Mouse (Mus musculus) limb, embryonic 15.5 days (tissue): ENCODE data around the gene Rbms1. TPM values are rescaled to one million over a fixed set of nuclear protein-coding genes. Genes with fewer than 3 reads are reported as not detected.
"Not testable (repeated sequence)": the region's sequence is repeated elsewhere in the genome, so short reads cannot be mapped to it uniquely, and the experiment has no call there.

Source experiments
- ATAC-seq: fragments of 200-750 bp; cut with Nextera tagmentation; 2 replicates; pipeline ENCODE4 v1.8.0; 2017; ENCODE audit warnings: low read depth, moderate TSS enrichment; ENCODE audit not compliant: insufficient number of reproducible peaks, low FRiP score, low TSS enrichment
- H3K27ac ChIP-seq: fragments of 300-500 bp; sonication (generic); 2 replicates; pipeline ENCODE4 v1.5.1; 2015; ENCODE audit warnings: moderate library complexity, mild to moderate bottlenecking, inconsistent platforms
- H3K27me3 ChIP-seq: fragments of 300-500 bp; sonication (generic); 2 replicates; pipeline ENCODE4 v1.6.1; 2015; ENCODE audit warnings: inconsistent platforms
- H3K36me3 ChIP-seq: fragments of 300-500 bp; sonication (generic); 2 replicates; pipeline ENCODE4 v1.6.1; 2015; ENCODE audit warnings: inconsistent platforms
- H3K4me1 ChIP-seq: fragments of 300-500 bp; sonication (generic); 2 replicates; pipeline ENCODE4 v1.6.1; 2015; ENCODE audit warnings: inconsistent platforms
- H3K4me2 ChIP-seq: fragments of 300-500 bp; sonication (generic); 2 replicates; pipeline ENCODE4 v1.6.1; 2015; ENCODE audit warnings: mild to moderate bottlenecking, inconsistent platforms
- H3K4me3 ChIP-seq: fragments of 300-500 bp; sonication (generic); 2 replicates; pipeline ENCODE4 v1.5.1; 2015; ENCODE audit warnings: mild to moderate bottlenecking, inconsistent platforms
- H3K9ac ChIP-seq: fragments of 300-500 bp; sonication (generic); 2 replicates; pipeline ENCODE4 v1.6.1; 2015; ENCODE audit warnings: inconsistent platforms
- H3K9me3 ChIP-seq: fragments of 300-500 bp; sonication (generic); 2 replicates; pipeline ENCODE4 v1.6.1; 2016; ENCODE audit warnings: inconsistent platforms
- WGBS: fragments of 180-500 bp; shearing (Covaris S2); methylation state at CpG from one replicate; pipeline ENCODE4 v1.1.7; 2015; 5-methylcytosine and 5-hydroxymethylcytosine counted together
- polyA plus RNA-seq: library from polyadenylated mRNA; unstranded; fragments of >200 nt; fragmentation: Nextera tagmentation; extraction: Ambion mirVana; gene quantifications from 2 replicates; pipeline ENCODE4 v1.2.1, GENCODE M21; 2015

Gene Rbms1
- polyA plus RNA-seq, 1 experiment from 2014 or later: 138 TPM

DNA sequence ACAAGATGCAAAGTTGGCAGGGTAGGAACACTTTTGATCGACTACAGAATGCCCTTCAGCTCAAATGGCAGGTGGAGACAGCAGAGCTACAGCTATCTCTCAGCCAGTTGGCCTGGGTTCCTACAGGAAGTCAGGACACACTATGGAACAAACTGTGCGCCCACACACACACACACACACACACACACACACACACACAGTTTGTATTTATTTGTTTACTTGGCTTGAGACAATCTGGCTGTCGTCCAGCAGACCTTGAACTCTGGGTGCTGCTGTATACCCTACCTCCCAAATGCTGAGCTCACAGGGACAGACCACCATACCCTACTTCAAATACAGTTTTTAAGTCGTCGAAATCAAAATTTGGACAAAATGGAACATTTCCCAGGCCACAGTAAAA, 125.4 kb downstream of the Rbms1 start:
- Histone ChIP-seq H3K9me3 (no peaks in the 10 kb centered on the region), H3K27ac (no peak overlapping the region), H3K9ac (no peak overlapping the region), H3K27me3 (no peaks in the 10 kb centered on the region), H3K4me2 (no peak overlapping the region), H3K4me1 (peaks cover 33% of the 10 kb centered on the region), H3K36me3 (peaks cover 9% of the 10 kb centered on the region), H3K4me3 (no peak overlapping the region)
- WGBS: 71% methylated on average over 5 of the region's 5 CpGs
- ATAC-seq: no peak

DNA sequence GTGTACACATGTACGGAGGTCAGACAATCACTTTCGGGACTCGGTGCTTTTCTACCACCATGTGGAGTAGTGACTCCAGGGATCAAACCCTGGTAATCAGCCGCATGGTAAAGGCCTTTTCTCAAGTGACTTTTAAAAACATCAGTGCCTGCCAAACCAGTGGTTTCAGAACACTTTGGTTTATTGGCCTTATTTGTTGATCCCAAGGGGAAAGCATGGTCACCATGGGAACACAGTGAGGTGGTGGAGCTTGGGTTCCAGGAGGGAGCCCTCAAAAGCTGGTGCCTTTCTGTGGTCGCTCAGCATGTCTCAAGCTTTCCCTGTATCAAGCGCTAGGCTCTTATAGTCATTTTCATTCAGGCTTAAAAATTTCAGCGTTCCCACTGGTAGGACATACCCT, 126.8 kb downstream of the Rbms1 start:
- no peaks in the 10 kb centered on the region for H3K9me3 ChIP-seq
- peaks cover 31% of the 10 kb centered on the region for H3K4me1 ChIP-seq
- no peak overlapping the region for H3K4me3 ChIP-seq
- H3K27ac ChIP-seq: no peak overlapping the region
- no peak for ATAC-seq
- H3K36me3 ChIP-seq: peaks cover 3% of the 10 kb centered on the region; the same call in 1 of the 2 replicates
- H3K9ac ChIP-seq: no peak overlapping the region
- 77% methylated on average over 7 of the region's 7 CpGs for WGBS
- no peaks in the 10 kb centered on the region for H3K27me3 ChIP-seq
- no peak overlapping the region for H3K4me2 ChIP-seq

DNA sequence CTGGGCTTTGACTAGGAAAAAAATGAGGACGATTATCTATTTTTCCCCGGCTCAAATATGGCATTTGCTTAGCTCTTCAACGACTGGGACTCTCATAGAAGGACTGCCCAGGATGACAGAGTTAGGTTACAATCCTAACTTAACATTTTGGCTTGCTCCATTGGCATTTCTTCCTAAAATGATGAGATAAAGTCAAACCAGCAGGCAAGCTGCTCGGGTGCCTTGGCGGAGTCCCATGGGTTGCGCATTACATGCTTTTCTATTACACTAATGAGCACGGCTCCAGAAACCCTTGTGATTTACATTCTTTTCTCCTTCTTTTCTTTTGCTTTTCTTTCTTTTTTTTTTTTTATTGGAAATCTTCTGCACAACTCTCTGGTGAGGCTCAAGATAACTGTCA, 128.7 kb downstream of the Rbms1 start:
- 61% methylated on average over 7 of the region's 7 CpGs for WGBS

DNA sequence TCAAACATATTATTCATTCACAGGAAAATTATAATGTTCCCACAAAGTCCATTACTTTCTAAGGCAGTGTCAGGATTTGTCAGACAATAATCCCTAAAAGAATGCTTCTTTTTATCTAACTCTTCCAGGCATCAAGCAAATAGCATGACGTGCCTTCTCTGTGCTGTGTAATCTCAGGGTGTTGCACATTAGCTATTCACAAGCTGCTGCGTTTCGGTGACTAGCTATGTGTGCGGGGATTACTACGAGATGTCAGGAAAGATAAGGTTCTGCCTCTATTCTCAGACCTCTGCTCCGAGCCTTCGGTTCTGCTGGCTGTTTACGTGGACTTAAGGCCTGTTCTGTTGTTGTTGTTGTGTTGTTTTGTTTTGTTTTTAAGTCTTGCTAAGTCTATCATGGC, 130.7 kb downstream of the Rbms1 start:
- Histone ChIP-seq H3K9me3 (no peaks in the 10 kb centered on the region), H3K36me3 (no peaks in the 10 kb centered on the region), H3K4me3 (no peak overlapping the region), H3K4me1 (peaks cover 29% of the 10 kb centered on the region), H3K4me2 (no peak overlapping the region), H3K27ac (no peak overlapping the region), H3K9ac (no peak overlapping the region), H3K27me3 (no peaks in the 10 kb centered on the region)
- ATAC-seq: no peak
- 81% methylated on average over 8 of the region's 8 CpGs for WGBS

More for the DNA sequence above, 128.7 kb downstream of the Rbms1 start:
- Histone ChIP-seq H3K4me3 (no peak overlapping the region), H3K4me2 (no peak overlapping the region), H3K27me3 (no peaks in the 10 kb centered on the region), H3K36me3 (no peaks in the 10 kb centered on the region), H3K4me1 (peaks cover 31% of the 10 kb centered on the region), H3K27ac (no peak overlapping the region), H3K9me3 (no peaks in the 10 kb centered on the region), H3K9ac (no peak overlapping the region)
- no peak for ATAC-seq

DNA sequence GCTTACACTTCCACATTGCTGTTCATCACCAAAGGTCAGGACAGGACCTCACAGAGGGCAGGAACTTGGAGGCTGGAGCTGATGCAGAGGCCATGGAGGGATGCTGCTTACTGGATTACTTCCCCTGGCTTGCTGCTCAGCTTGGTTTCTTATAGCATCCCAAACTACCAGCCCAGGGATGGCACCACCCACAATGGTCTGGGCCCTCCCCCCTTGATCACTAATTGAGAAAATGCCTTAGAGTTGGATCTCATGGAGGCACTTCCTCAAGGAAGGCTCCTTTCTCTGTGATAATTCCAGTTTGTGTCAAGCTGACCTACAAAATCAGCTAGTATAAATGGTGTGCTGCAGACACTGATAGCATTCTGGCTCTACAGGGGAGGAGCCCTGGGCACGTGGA, 132.5 kb downstream of the Rbms1 start:
- not testable (repeated sequence) for H3K36me3 ChIP-seq, H3K9ac ChIP-seq, H3K27me3 ChIP-seq, ATAC-seq, H3K4me3 ChIP-seq, H3K27ac ChIP-seq, H3K9me3 ChIP-seq, H3K4me2 ChIP-seq
- 57% methylated on average over 1 of the region's 1 CpGs for WGBS
- peaks cover 29% of the 10 kb centered on the region for H3K4me1 ChIP-seq

DNA sequence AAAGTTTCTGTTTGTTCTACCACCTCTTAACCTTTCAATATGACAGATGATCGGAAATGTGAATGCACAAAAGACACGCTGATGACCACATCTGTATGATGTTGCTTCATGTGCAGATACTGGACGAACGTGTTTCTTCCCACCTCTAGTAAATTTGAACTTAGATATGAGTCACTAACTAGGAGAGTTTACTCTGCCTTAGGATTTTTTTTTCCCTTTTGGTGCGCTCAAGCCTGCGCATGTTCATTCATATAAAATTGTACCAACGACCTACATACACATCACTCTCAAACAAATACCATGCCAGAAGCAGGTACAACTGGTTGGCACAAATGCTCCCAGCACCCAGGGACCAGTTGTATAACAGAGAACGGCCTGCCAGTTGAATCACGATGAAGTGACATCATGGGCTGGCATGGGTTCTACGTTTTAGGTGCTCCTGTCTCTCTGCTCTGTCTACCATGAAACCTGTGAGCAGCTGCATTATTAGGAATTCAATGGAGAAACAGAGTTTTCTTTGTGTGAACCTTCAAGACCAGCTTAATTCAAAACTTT, 134.0 kb downstream of the Rbms1 start:
- no peaks in the 10 kb centered on the region for H3K9me3 ChIP-seq
- ATAC-seq: no peak
- peaks cover 25% of the 10 kb centered on the region for H3K4me1 ChIP-seq
- H3K27me3 ChIP-seq: no peaks in the 10 kb centered on the region
- no peak overlapping the region for H3K4me3 ChIP-seq
- 80% methylated on average over 10 of the region's 10 CpGs for WGBS
- H3K27ac ChIP-seq: 0 out of 2 replicates have a peak overlapping the region, but pooled peaks have one; percentile 6
- no peak overlapping the region for H3K9ac ChIP-seq
- H3K36me3 ChIP-seq: no peaks in the 10 kb centered on the region
- no peak overlapping the region for H3K4me2 ChIP-seq

DNA sequence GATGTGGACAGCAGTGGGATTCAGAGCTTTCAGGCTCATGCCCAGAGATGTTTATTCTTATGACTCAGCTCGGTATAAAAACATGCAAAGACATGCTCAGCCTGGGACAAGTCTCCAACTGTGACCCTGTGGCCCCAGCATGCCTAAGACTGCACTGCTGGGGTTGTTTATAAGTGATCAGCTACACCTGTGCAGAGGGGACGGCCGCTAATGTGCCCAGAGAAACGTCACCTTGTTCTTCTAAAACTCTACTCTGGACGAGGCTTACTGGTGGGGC, 135.9 kb downstream of the Rbms1 start:
- ATAC-seq: no peak
- no peaks in the 10 kb centered on the region for H3K36me3 ChIP-seq
- H3K4me3 ChIP-seq: no peak overlapping the region
- no peak overlapping the region for H3K9ac ChIP-seq
- H3K4me2 ChIP-seq: no peak overlapping the region
- H3K27me3 ChIP-seq: no peaks in the 10 kb centered on the region
- H3K9me3 ChIP-seq: no peaks in the 10 kb centered on the region
- 0 out of 2 replicates have a peak overlapping the region, but pooled peaks have one; percentile 11 for H3K27ac ChIP-seq
- WGBS: 52% methylated on average over 5 of the region's 5 CpGs
- peaks cover 17% of the 10 kb centered on the region for H3K4me1 ChIP-seq

DNA sequence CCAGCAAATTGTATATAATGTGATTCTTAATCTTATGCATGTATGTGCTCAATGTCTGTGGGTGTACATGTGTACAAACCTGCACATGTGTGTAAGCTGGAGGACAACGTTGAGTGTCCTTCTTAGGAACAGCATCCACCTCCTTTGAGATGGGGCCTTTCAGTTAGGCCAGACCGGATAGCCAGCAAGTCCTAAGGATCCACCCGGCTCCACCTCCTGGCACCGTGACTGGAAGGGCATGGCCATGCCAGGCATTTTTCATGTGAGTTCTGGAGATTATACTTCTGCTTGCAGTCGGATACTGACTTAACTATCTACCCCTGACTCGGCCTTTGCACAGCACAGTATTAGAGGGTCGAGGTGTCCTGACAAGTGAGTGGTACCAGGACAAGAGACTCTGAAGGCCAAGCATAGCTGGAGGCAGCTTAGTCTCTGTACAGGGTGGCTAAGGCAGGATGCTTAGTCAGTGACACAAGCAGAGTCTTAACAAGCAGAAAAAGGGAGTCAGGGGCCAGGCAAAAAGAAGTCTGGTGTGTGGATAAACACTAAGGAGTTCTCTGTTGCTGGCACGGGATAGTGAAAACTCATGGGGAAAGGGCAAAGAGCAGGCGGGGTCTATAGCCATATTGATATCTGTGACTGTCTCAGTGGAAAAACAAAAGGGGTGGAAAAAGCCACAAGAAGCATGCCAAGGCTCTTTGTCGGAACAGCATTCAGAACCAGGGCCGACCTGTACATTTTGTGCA, 136.4 kb downstream of the Rbms1 start:
- Histone ChIP-seq H3K27me3 (no peaks in the 10 kb centered on the region), H3K9me3 (no peaks in the 10 kb centered on the region), H3K9ac (no peak overlapping the region), H3K36me3 (no peaks in the 10 kb centered on the region), H3K27ac (peak overlapping the region; percentile 11; the same call in 1 of the 2 replicates), H3K4me1 (peaks cover 17% of the 10 kb centered on the region), H3K4me3 (no peak overlapping the region), H3K4me2 (no peak overlapping the region)
- no peak for ATAC-seq
- WGBS: 77% methylated on average over 11 of the region's 11 CpGs

DNA sequence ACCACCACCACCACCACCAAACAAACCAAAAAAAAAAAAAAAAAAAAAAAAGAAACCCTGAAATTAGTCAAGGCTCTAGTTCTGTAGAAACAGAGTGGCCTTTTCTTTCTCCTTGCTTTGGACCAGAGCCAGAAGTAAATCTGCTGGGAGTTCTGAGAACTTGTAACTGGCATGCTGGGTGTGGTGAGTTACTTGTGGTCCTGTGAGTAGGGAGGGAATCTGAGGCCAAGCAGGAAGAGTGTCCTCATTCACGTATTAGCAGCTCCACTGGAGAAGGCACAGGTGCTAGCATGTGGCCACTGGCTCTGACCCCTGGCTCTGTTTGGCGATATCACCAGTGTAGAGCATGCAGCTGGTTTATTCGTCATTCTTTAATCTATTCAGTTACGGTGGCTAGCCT, 137.3 kb downstream of the Rbms1 start:
- H3K36me3 ChIP-seq: no peaks in the 10 kb centered on the region
- WGBS: 63% methylated on average over 4 of the region's 4 CpGs
- no peak overlapping the region for H3K4me2 ChIP-seq
- H3K4me1 ChIP-seq: peaks cover 17% of the 10 kb centered on the region
- no peak overlapping the region for H3K27ac ChIP-seq
- no peak for ATAC-seq
- no peak overlapping the region for H3K4me3 ChIP-seq
- H3K9me3 ChIP-seq: no peaks in the 10 kb centered on the region
- H3K27me3 ChIP-seq: no peaks in the 10 kb centered on the region
- H3K9ac ChIP-seq: no peak overlapping the region

DNA sequence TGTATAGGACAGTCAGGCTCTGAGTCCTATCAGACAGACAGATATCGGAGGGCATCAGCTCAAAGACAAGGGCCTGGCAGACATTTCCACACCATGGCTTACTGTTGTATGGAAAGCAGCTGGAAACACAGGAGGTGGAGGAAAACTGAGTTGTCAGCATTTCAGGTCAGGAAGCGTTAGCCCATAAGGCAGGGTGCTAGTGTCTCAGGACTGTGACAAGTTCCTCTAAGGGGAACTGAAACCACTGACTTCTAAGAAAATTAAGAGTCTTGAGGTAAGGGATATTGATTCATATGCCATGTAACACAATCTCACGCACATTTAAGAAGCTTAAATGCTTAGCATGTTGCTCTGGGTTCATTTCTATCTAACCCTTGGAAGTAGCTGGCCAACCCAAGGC, 141.4 kb downstream of the Rbms1 start:
- Histone ChIP-seq H3K4me2 (no peak overlapping the region), H3K36me3 (no peaks in the 10 kb centered on the region), H3K27me3 (no peaks in the 10 kb centered on the region), H3K27ac (no peak overlapping the region), H3K4me1 (peaks cover 20% of the 10 kb centered on the region), H3K9me3 (no peaks in the 10 kb centered on the region), H3K4me3 (no peak overlapping the region), H3K9ac (no peak overlapping the region)
- WGBS: 87% methylated on average over 3 of the region's 3 CpGs
- ATAC-seq: no peak

DNA sequence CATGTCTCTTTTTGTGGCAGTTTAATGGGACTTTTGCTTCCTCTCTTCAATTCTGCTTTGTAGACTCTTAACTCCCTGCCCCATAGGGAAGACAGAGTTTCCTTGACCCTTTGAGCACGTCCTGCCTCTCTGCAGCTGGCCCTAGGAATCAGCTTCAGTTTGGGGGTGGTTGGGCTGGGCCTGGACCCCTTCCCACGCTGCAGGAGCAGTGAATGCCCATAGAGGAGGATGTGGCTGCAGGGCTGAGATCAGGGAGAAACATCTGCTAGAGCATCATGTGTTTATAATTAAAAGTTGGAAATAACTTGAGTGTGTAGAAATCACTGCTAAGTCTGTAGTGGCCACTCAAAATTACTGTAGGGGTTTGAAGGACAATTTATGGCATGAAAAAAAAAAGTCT, 144.4 kb downstream of the Rbms1 start:
- Histone ChIP-seq H3K9ac (no peak overlapping the region), H3K27ac (no peak overlapping the region), H3K4me2 (no peak overlapping the region), H3K4me1 (peaks cover 16% of the 10 kb centered on the region), H3K4me3 (no peak overlapping the region), H3K36me3 (no peaks in the 10 kb centered on the region), H3K9me3 (no peaks in the 10 kb centered on the region), H3K27me3 (no peaks in the 10 kb centered on the region)
- no peak for ATAC-seq
- 16% methylated on average over 2 of the region's 2 CpGs for WGBS

DNA sequence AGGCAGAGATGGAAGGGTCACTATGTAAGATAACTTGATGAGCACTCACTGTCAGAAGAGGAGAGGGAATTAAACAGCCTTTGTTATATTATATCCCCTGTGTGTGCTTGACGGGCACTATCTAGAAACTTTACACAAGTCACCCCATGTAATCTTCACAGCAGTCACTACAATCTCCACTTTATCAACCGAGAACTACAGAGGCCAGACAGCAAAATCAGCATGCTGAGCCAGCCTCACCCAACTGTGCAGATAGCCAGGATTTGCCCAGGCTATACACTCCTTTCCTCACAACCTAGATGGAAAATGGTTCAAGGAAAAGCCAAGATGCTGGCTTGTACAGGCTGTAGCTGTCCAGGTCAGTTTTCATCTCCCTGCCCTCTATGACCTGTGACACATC, 146.7 kb downstream of the Rbms1 start:
- WGBS: 79% methylated on average over 2 of the region's 2 CpGs
- no peak for ATAC-seq
- Histone ChIP-seq H3K4me3 (no peak overlapping the region), H3K9ac (no peak overlapping the region), H3K4me1 (peaks cover 27% of the 10 kb centered on the region), H3K27me3 (no peaks in the 10 kb centered on the region), H3K27ac (no peak overlapping the region), H3K36me3 (no peaks in the 10 kb centered on the region), H3K4me2 (no peak overlapping the region), H3K9me3 (no peaks in the 10 kb centered on the region)

DNA sequence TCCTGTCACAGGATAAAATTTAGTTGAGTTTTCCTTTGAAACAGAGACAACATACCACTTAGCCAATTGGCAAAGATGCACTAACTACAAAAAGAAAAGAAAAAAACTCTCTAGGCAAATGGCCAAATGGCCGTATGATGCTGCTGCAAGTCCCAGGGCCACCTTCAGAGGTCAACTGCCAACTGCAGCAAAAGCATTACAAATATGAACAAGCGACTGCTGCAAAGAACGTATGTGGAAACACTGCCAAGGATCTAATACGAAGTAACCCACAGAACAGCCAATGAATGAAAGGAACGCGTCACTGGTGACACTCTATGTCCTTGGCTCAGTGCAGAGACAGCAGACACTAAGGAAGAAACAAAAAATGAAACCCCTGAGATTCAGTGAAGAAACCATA, 148.2 kb downstream of the Rbms1 start:
- Histone ChIP-seq H3K36me3 (no peaks in the 10 kb centered on the region), H3K4me1 (peaks cover 31% of the 10 kb centered on the region), H3K27ac (no peak overlapping the region), H3K27me3 (no peaks in the 10 kb centered on the region), H3K9ac (no peak overlapping the region), H3K4me2 (no peak overlapping the region), H3K9me3 (no peaks in the 10 kb centered on the region), H3K4me3 (no peak overlapping the region)
- WGBS: 64% methylated on average over 6 of the region's 6 CpGs
- no peak for ATAC-seq
